Mouse (Mus musculus): ENCODE results near the gene Mecom. TPM values are rescaled to one million over a fixed set of nuclear protein-coding genes. Genes with fewer than 3 reads are reported as not detected.

The Mecom gene
- polyA plus RNA-seq, 1 experiment from 2014 or later: 218 TPM

GRCm38 (mm10) chr3:30167027-30167426 lies 380.8 kb downstream of the Mecom start:
- Histone ChIP-seq H3K9me3 (ENCODE audit: control insufficient read depth, low read length) (no peaks in the 10 kb centered on the region), H3K4me2 (ENCODE audit: low read depth, severe bottlenecking) (no peak overlapping the region), H3K4me1 (ENCODE audit: control insufficient read depth, insufficient read depth, low read length) (peaks cover 4% of the 10 kb centered on the region; the same call in 1 of the 2 replicates), H3K27ac (replicated peaks; ENCODE audit: low read depth, low read length) (no peak overlapping the region), H3K36me3 (ENCODE audit: control insufficient read depth, insufficient read depth, low read length) (no peaks in the 10 kb centered on the region), H3K9ac (ENCODE audit: low read length) (no peak overlapping the region), H3K27me3 (ENCODE audit: control insufficient read depth, insufficient read depth, low read length) (no peaks in the 10 kb centered on the region), H3K4me3 (ENCODE audit: low read depth, low read length) (no peak overlapping the region)
- ATAC-seq (ENCODE audit: insufficient number of reproducible peaks, low FRiP score, low TSS enrichment, low read depth) (no peak), DNase-seq (ENCODE audit: low spot score) (no peak)
- WGBS: 82% methylated on average over 3 of the region's 3 CpGs

GRCm38 (mm10) chr3:30164834-30165233 lies 383.0 kb downstream of the Mecom start:
- no peak overlapping the region for H3K4me3 ChIP-seq (ENCODE audit: low read depth, low read length)
- WGBS: 59% methylated on average over 4 of the region's 4 CpGs

GRCm38 (mm10) chr3:30163390-30163789 lies 384.4 kb downstream of the Mecom start:
- WGBS: 76% methylated on average over 4 of the region's 4 CpGs
- Histone ChIP-seq H3K4me2 (ENCODE audit: low read depth, severe bottlenecking) (no peak overlapping the region), H3K9me3 (ENCODE audit: control insufficient read depth, low read length) (no peaks in the 10 kb centered on the region), H3K27me3 (ENCODE audit: control insufficient read depth, insufficient read depth, low read length) (no peaks in the 10 kb centered on the region), H3K36me3 (ENCODE audit: control insufficient read depth, insufficient read depth, low read length) (no peaks in the 10 kb centered on the region), H3K4me3 (ENCODE audit: low read depth, low read length) (no peak overlapping the region), H3K9ac (ENCODE audit: low read length) (no peak overlapping the region), H3K4me1 (ENCODE audit: control insufficient read depth, insufficient read depth, low read length) (peaks cover 3% of the 10 kb centered on the region; the same call in 1 of the 2 replicates), H3K27ac (replicated peaks; ENCODE audit: low read depth, low read length) (no peak overlapping the region)
- DNase-seq (ENCODE audit: low spot score) (no peak), ATAC-seq (ENCODE audit: insufficient number of reproducible peaks, low FRiP score, low TSS enrichment, low read depth) (no peak)

More at GRCm38 (mm10) chr3:30164834-30165233, 383.0 kb downstream of the Mecom start:
- Histone ChIP-seq H3K4me1 (ENCODE audit: control insufficient read depth, insufficient read depth, low read length) (peaks cover 4% of the 10 kb centered on the region; the same call in 1 of the 2 replicates), H3K27ac (replicated peaks; ENCODE audit: low read depth, low read length) (no peak overlapping the region), H3K9me3 (ENCODE audit: control insufficient read depth, low read length) (no peaks in the 10 kb centered on the region), H3K27me3 (ENCODE audit: control insufficient read depth, insufficient read depth, low read length) (no peaks in the 10 kb centered on the region), H3K36me3 (ENCODE audit: control insufficient read depth, insufficient read depth, low read length) (no peaks in the 10 kb centered on the region), H3K4me2 (ENCODE audit: low read depth, severe bottlenecking) (no peak overlapping the region), H3K9ac (ENCODE audit: low read length) (no peak overlapping the region)
- ATAC-seq (ENCODE audit: insufficient number of reproducible peaks, low FRiP score, low TSS enrichment, low read depth) (no peak), DNase-seq (ENCODE audit: low spot score) (no peak)

- H3K36me3 ChIP-seq (ENCODE audit: control insufficient read depth, insufficient read depth, low read length): no peaks in the 10 kb centered on the region
- WGBS: 84% methylated on average over 5 of the region's 5 CpGs
- no peaks in the 10 kb centered on the region for H3K9me3 ChIP-seq (ENCODE audit: control insufficient read depth, low read length)
- no peak overlapping the region for H3K27ac ChIP-seq (replicated peaks; ENCODE audit: low read depth, low read length)
- H3K4me3 ChIP-seq (ENCODE audit: low read depth, low read length): no peak overlapping the region
- no peak overlapping the region for H3K9ac ChIP-seq (ENCODE audit: low read length)
- no peak overlapping the region for H3K4me2 ChIP-seq (ENCODE audit: low read depth, severe bottlenecking)
- H3K4me1 ChIP-seq (ENCODE audit: control insufficient read depth, insufficient read depth, low read length): peaks cover 5% of the 10 kb centered on the region
- H3K27me3 ChIP-seq (ENCODE audit: control insufficient read depth, insufficient read depth, low read length): no peaks in the 10 kb centered on the region
- no peak for DNase-seq (ENCODE audit: low spot score)
- no peak for ATAC-seq (ENCODE audit: insufficient number of reproducible peaks, low FRiP score, low TSS enrichment, low read depth)
These were observed 386.7 kb downstream of the Mecom start for GRCm38 (mm10) chr3:30160961-30161670.

GRCm38 (mm10) chr3:30160346-30160745 lies 387.5 kb downstream of the Mecom start:
- Histone ChIP-seq H3K4me3 (ENCODE audit: low read depth, low read length) (no peak overlapping the region), H3K36me3 (ENCODE audit: control insufficient read depth, insufficient read depth, low read length) (no peaks in the 10 kb centered on the region), H3K9me3 (ENCODE audit: control insufficient read depth, low read length) (no peaks in the 10 kb centered on the region), H3K4me1 (ENCODE audit: control insufficient read depth, insufficient read depth, low read length) (peaks cover 5% of the 10 kb centered on the region), H3K4me2 (ENCODE audit: low read depth, severe bottlenecking) (no peak overlapping the region), H3K9ac (ENCODE audit: low read length) (no peak overlapping the region), H3K27me3 (ENCODE audit: control insufficient read depth, insufficient read depth, low read length) (no peaks in the 10 kb centered on the region), H3K27ac (replicated peaks; ENCODE audit: low read depth, low read length) (no peak overlapping the region)
- DNase-seq (ENCODE audit: low spot score): no peak
- 81% methylated on average over 5 of the region's 5 CpGs for WGBS
- ATAC-seq (ENCODE audit: insufficient number of reproducible peaks, low FRiP score, low TSS enrichment, low read depth): no peak

- Histone ChIP-seq H3K27me3 (ENCODE audit: control insufficient read depth, insufficient read depth, low read length) (no peaks in the 10 kb centered on the region), H3K9me3 (ENCODE audit: control insufficient read depth, low read length) (no peaks in the 10 kb centered on the region), H3K27ac (replicated peaks; ENCODE audit: low read depth, low read length) (peak overlapping the region; percentile 67), H3K4me2 (ENCODE audit: low read depth, severe bottlenecking) (no peak overlapping the region), H3K4me3 (ENCODE audit: low read depth, low read length) (no peak overlapping the region), H3K9ac (ENCODE audit: low read length) (no peak overlapping the region), H3K36me3 (ENCODE audit: control insufficient read depth, insufficient read depth, low read length) (no peaks in the 10 kb centered on the region), H3K4me1 (ENCODE audit: control insufficient read depth, insufficient read depth, low read length) (peaks cover 10% of the 10 kb centered on the region)
- no peak for ATAC-seq (ENCODE audit: insufficient number of reproducible peaks, low FRiP score, low TSS enrichment, low read depth)
- 77% methylated on average over 7 of the region's 7 CpGs for WGBS
- no peak for DNase-seq (ENCODE audit: low spot score)
These were observed 390.6 kb downstream of the Mecom start for GRCm38 (mm10) chr3:30157128-30157670.

- H3K9ac ChIP-seq (ENCODE audit: low read length): no peak overlapping the region
- H3K27me3 ChIP-seq (ENCODE audit: control insufficient read depth, insufficient read depth, low read length): no peaks in the 10 kb centered on the region
- no peak overlapping the region for H3K4me3 ChIP-seq (ENCODE audit: low read depth, low read length)
- no peak for ATAC-seq (ENCODE audit: insufficient number of reproducible peaks, low FRiP score, low TSS enrichment, low read depth)
- H3K9me3 ChIP-seq (ENCODE audit: control insufficient read depth, low read length): no peaks in the 10 kb centered on the region
- H3K4me2 ChIP-seq (ENCODE audit: low read depth, severe bottlenecking): no peak overlapping the region
- DNase-seq (ENCODE audit: low spot score): no peak
- no peak overlapping the region for H3K27ac ChIP-seq (replicated peaks; ENCODE audit: low read depth, low read length)
- H3K4me1 ChIP-seq (ENCODE audit: control insufficient read depth, insufficient read depth, low read length): peaks cover 28% of the 10 kb centered on the region
- WGBS: 88% methylated on average over 7 of the region's 7 CpGs
- no peaks in the 10 kb centered on the region for H3K36me3 ChIP-seq (ENCODE audit: control insufficient read depth, insufficient read depth, low read length)
These were observed 393.4 kb downstream of the Mecom start for GRCm38 (mm10) chr3:30154390-30154789.

GRCm38 (mm10) chr3:30153923-30154331 lies 393.9 kb downstream of the Mecom start:
- WGBS: 81% methylated on average over 3 of the region's 3 CpGs
- no peak overlapping the region for H3K4me2 ChIP-seq (ENCODE audit: low read depth, severe bottlenecking)
- DNase-seq (ENCODE audit: low spot score) (no peak), ATAC-seq (ENCODE audit: insufficient number of reproducible peaks, low FRiP score, low TSS enrichment, low read depth) (no peak)
- no peaks in the 10 kb centered on the region for H3K36me3 ChIP-seq (ENCODE audit: control insufficient read depth, insufficient read depth, low read length)
- H3K27me3 ChIP-seq (ENCODE audit: control insufficient read depth, insufficient read depth, low read length): no peaks in the 10 kb centered on the region
- H3K9ac ChIP-seq (ENCODE audit: low read length): no peak overlapping the region
- H3K4me3 ChIP-seq (ENCODE audit: low read depth, low read length): no peak overlapping the region
- no peak overlapping the region for H3K27ac ChIP-seq (replicated peaks; ENCODE audit: low read depth, low read length)
- peaks cover 32% of the 10 kb centered on the region for H3K4me1 ChIP-seq (ENCODE audit: control insufficient read depth, insufficient read depth, low read length)
- H3K9me3 ChIP-seq (ENCODE audit: control insufficient read depth, low read length): no peaks in the 10 kb centered on the region

Measured in limb, embryonic 11.5 days (tissue).